Mouse (Mus musculus) small intestine, adult 2 months (tissue): ENCODE measurements around the gene Msh4. TPM values are rescaled to one million over a fixed set of nuclear protein-coding genes. Genes with fewer than 3 reads are reported as not detected.

Source experiments
- H3K27ac ChIP-seq: fragments of 200-500 bp; 2 replicates; pipeline ENCODE4 v1.5.1; 2012; ENCODE audit warnings: low read depth, low read length, control low read depth, inconsistent platforms; ENCODE audit not compliant: insufficient read depth
- H3K27me3 ChIP-seq: fragments of 200-500 bp; 2 replicates; pipeline ENCODE4 v1.6.1; 2012; ENCODE audit warnings: mild to moderate bottlenecking, moderate library complexity, low read length, inconsistent platforms; ENCODE audit not compliant: control insufficient read depth, insufficient read depth
- H3K36me3 ChIP-seq: fragments of 200-500 bp; 2 replicates; pipeline ENCODE4 v1.6.1; 2012; ENCODE audit warnings: mild to moderate bottlenecking, low read length, control low read depth, inconsistent platforms; ENCODE audit not compliant: control insufficient read depth, insufficient read depth
- H3K4me1 ChIP-seq: fragments of 200-500 bp; 2 replicates; pipeline ENCODE4 v1.6.1; 2012; ENCODE audit warnings: low read length, inconsistent platforms, mixed read lengths; ENCODE audit not compliant: control insufficient read depth, insufficient read depth, insufficient read length
- H3K4me3 ChIP-seq: fragments of 200-500 bp; 2 replicates; pipeline ENCODE4 v1.5.1; 2012; ENCODE audit warnings: low read depth, mild to moderate bottlenecking, control low read depth, inconsistent platforms, low read length, moderate library complexity
- CTCF ChIP-seq: fragments of 200-500 bp; IDR thresholded peaks from 2 replicates; pipeline ENCODE4 v1.5.1; 2012; ENCODE audit warnings: low read depth, mild to moderate bottlenecking, control low read depth, inconsistent platforms, low read length, moderate library complexity, mixed read lengths; ENCODE audit not compliant: insufficient replicate concordance, insufficient read length; ENCODE audit errors: extremely low read depth
- POLR2A ChIP-seq: fragments of 200-500 bp; IDR thresholded peaks from 2 replicates; pipeline ENCODE4 v1.6.1; 2012; ENCODE audit warnings: low read depth, mild to moderate bottlenecking, control low read depth, inconsistent platforms, low read length, moderate library complexity
- WGBS: fragments of 180-500 bp; shearing (Covaris S2); methylation state at CpG from one replicate; pipeline ENCODE4 v1.1.7; 2018; 5-methylcytosine and 5-hydroxymethylcytosine counted together
- polyA plus RNA-seq: library from polyadenylated mRNA; depleted of rRNA; stranded (reverse); fragments of >200 nt; gene quantifications from 2 replicates; pipeline ENCODE4 v1.2.3, GENCODE M21; 2012

Msh4 gene
- polyA plus RNA-seq, 1 experiment: 0.03 TPM

DNA sequence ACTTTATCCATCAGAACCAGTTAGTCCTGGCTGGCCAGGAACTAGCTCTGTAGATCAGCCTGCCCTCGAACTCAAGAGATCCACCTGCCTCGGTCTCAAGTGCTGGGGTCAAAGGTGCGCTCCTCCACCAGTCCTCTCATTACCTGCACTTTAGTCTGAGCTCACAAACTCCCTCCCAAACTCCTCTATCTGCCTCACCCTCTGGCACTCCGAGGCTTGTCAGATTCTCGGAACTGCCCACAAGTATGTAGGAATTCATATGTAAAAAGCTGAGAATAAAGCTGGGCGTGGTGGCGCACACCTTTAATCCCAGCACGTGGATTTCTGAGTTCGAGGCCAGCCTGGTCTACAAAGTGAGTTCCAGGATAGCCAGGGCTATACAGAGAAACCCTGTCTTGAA is 34.5 kb upstream of the Msh4 start:
- TF ChIP-seq POLR2A: no peak
- TF ChIP-seq CTCF: no peak
- peaks cover 20% of the 10 kb centered on the region for H3K36me3 ChIP-seq
- H3K4me1 ChIP-seq: no peaks in the 10 kb centered on the region
- H3K27ac ChIP-seq: no peak overlapping the region
- 81% methylated on average over 9 of the region's 9 CpGs for WGBS
- no peaks in the 10 kb centered on the region for H3K27me3 ChIP-seq
- H3K4me3 ChIP-seq: no peak overlapping the region

DNA sequence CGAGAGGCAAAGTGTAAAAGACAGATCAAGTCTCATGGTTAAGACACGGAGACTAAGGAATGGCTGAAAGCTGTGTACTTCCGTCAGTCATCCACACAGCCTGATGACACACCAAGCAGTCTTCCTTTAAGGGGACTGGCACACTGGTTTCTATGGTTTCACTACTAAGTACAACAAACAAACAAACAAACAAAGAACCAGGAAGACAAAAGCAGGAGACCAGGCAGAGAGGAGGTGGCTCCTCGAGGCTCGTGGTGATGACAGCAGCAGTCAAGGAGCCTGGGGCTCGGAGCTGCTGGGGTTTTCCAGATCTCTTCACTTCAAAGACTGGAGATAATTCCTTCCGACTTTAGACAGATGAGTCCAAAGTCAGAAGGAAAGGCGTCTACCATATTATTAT is 34.1 kb upstream of the Msh4 start:
- Histone ChIP-seq H3K36me3 (peaks cover 24% of the 10 kb centered on the region), H3K4me3 (no peak overlapping the region), H3K4me1 (no peaks in the 10 kb centered on the region), H3K27ac (no peak overlapping the region), H3K27me3 (no peaks in the 10 kb centered on the region)
- WGBS: 75% methylated on average over 8 of the region's 8 CpGs
- TF ChIP-seq CTCF (no peak), POLR2A (no peak)

DNA sequence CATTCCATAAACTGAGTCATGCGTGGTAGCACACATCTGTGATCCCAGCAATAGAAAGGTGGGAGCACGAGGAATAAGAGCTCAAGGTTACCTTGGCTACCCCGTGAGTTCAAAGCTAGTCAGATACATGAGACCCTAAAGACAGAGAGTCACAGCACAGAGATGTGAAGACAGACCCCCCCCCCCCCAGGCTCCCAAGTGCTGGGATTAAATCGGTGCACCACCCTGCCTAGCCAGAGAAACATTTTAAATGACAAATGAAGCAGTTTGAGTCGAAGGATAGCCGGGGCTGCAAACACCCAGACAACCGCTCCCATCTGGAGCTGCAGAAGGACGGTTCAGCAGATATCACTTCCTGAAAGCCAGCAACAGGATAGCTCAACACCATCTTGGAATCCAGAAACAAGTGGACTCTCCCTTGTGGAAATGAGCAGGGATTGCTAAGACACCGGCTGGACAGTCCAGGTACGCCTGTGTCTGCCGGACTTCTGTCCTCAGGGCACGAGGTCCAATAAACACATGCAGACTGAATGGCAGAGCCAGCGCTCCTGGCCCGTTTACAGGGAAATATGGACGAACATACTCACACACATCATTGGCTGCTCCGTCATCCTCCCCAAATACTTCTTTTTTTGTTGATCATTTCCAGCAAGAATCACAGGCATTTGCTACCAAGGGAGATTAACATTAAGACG is 31.3 kb upstream of the Msh4 start:
- Histone ChIP-seq H3K27me3 (no peaks in the 10 kb centered on the region), H3K27ac (no peak overlapping the region), H3K36me3 (peaks cover 44% of the 10 kb centered on the region), H3K4me3 (no peak overlapping the region), H3K4me1 (no peaks in the 10 kb centered on the region)
- WGBS: 93% methylated on average over 17 of the region's 17 CpGs
- TF ChIP-seq CTCF (no peak), POLR2A (no peak)

DNA sequence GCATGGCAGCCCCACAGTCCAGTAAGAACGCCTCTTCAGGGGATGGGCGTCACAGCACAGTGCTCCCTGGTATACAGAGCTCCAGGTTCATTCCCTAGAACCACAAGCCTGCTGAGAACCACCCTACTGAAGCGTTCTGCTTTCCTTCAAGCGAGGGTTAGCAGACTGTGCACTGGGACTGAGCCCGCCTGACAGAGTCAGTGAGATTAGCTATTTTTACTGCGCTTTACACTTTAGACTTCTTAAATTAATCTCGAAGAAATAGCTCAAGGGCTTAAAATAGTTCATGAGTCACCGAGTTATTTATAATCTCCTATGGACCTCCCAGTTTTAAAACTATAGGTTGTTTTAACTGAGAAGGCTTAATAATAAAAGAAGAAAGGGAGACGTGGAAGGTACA is 29.9 kb upstream of the Msh4 start:
- Histone ChIP-seq H3K27me3 (no peaks in the 10 kb centered on the region), H3K27ac (no peak overlapping the region), H3K36me3 (peaks cover 41% of the 10 kb centered on the region), H3K4me1 (no peaks in the 10 kb centered on the region), H3K4me3 (no peak overlapping the region)
- 79% methylated on average over 9 of the region's 9 CpGs for WGBS
- TF ChIP-seq POLR2A: no peak
- no peak for TF ChIP-seq CTCF

DNA sequence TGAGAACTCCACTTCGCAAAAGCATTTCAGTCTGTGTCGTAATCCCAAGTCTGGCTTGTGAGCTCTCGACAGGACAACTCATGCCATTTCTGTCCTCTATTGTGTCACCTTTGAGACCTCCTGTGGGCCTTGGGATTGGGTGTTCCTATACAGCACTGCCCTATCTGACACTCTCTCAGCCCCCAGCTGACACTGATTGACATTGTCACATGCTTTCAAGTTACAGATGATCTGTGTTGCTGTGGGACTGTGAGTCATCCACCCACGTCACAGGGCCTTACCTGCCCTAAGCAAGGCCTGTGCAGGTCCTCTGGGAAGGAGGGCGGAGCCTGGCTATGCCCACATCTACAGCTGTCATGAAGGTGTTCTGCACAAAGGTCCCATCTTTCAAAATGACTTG is 26.5 kb upstream of the Msh4 start:
- no peak overlapping the region for H3K4me3 ChIP-seq
- H3K36me3 ChIP-seq: peaks cover 45% of the 10 kb centered on the region
- WGBS: 93% methylated on average over 5 of the region's 5 CpGs
- H3K27me3 ChIP-seq: no peaks in the 10 kb centered on the region
- no peak overlapping the region for H3K27ac ChIP-seq
- no peaks in the 10 kb centered on the region for H3K4me1 ChIP-seq
- TF ChIP-seq CTCF (no peak), POLR2A (no peak)

DNA sequence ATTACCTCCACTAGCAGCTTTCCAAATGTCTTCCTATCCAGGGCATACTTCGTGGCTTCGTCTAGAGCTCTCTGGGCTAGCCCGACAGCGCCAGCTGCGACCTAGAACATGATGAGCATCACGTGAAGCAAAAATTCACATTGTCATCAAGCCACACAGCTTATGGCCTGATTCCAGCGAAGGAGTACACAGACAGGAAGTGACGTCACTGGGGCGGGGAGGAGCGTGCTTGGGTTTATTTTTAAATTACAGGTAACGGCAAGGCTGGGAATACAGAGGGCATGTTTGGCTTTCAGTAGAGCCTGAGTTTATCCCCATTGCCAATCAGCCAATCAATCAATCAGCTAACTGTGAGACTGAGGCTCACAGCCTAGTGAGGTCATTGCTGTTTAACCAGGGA is 23.6 kb upstream of the Msh4 start:
- peaks cover 47% of the 10 kb centered on the region for H3K36me3 ChIP-seq

DNA sequence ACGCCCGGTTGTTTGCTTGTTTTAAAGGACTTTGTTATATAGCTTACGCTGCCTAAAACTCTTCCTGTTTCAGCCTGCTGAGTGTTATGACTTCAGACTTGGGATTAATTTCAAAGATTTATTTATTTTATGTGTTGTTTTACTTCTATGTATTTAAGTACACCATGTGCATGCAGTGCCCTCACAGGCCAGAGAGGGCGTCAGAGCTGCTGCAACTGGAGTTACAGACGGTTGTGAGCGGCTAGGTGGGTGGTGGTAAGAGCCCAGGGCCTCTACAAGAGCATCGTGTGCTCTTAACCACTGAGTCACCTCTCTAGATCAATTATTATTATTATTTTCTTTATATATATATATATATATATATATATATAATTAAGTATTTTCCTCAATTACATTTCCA is 20.4 kb upstream of the Msh4 start:
- 88% methylated on average over 7 of the region's 7 CpGs for WGBS
- no peak overlapping the region for H3K4me3 ChIP-seq

More for the DNA sequence above, 23.6 kb upstream of the Msh4 start:
- 89% methylated on average over 11 of the region's 11 CpGs for WGBS
- H3K27me3 ChIP-seq: no peaks in the 10 kb centered on the region
- H3K4me3 ChIP-seq: no peak overlapping the region
- TF ChIP-seq POLR2A (no peak), CTCF (no peak)
- no peaks in the 10 kb centered on the region for H3K4me1 ChIP-seq
- no peak overlapping the region for H3K27ac ChIP-seq

More for the DNA sequence above, 20.4 kb upstream of the Msh4 start:
- Histone ChIP-seq H3K36me3 (peaks cover 43% of the 10 kb centered on the region), H3K27me3 (no peaks in the 10 kb centered on the region), H3K27ac (no peak overlapping the region), H3K4me1 (no peaks in the 10 kb centered on the region)
- TF ChIP-seq POLR2A: no peak
- TF ChIP-seq CTCF: no peak
